Mouse (Mus musculus) G1E (cell line): ENCODE data around the gene Zbtb40.

ENCODE experiments used
- CTCF ChIP-seq: IDR thresholded peaks from 2 replicates; pipeline ENCODE4 v1.5.1; 2012; ENCODE audit warnings: low read depth, low read length, inconsistent platforms, mixed read lengths
- GATA1 ChIP-seq: IDR thresholded peaks from 2 replicates; pipeline ENCODE4 v1.6.1; 2012; ENCODE audit warnings: borderline replicate concordance, low read length, inconsistent platforms, mixed read lengths

DNA sequence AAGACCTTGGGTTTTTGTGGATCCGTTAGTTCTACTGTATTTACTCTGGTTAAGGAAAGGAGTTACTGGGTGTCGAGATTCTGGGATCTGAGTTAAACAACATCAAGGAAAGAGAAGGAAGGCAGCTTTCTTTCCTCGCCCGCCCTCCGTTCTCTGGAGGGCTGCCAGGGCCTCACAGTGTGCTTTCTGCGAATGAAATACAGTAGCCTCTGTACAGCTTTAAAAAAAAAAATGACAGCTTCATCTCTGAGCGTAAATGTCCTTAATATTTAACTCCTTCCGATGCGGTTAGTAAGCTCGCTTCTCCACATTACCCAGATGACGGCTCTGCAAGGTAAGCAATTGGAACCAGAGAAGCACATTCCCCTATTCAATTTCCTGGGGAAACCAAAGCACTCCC is 4.8 kb downstream of the Zbtb40 start:
- TF ChIP-seq CTCF (no peak), GATA1 (no peak)
